Mouse (Mus musculus) hindbrain, embryonic 14.5 days (tissue): ENCODE measurements at regions not wholly inside any gene's neighbourhood (a gene's known extent, or its start where the extent isn't known, plus 50 kb on each side); places are given as distances from the start of the nearest gene placed in this dataset.

ENCODE experiments used
- ATAC-seq: fragments of 200-750 bp; cut with Nextera tagmentation; 2 replicates; pipeline ENCODE4 v1.8.0; 2017; ENCODE audit warnings: moderate number of reproducible peaks, mild to moderate bottlenecking, moderate TSS enrichment, moderate library complexity; ENCODE audit not compliant: low FRiP score
- DNase-seq: peaks from one replicate; pipeline ENCODE4 v3.0.0-alpha.2; 2015; ENCODE audit warnings: low spot score
- H3K27ac ChIP-seq: fragments of 300-500 bp; sonication (generic); 2 replicates; pipeline ENCODE4 v1.5.1; 2014; ENCODE audit warnings: mild to moderate bottlenecking, moderate library complexity
- H3K27me3 ChIP-seq: fragments of 300-500 bp; sonication (generic); 2 replicates; pipeline ENCODE4 v1.6.1; 2014; ENCODE audit warnings: mild to moderate bottlenecking, low read length, mixed read lengths; ENCODE audit not compliant: control insufficient read depth, insufficient read depth
- H3K36me3 ChIP-seq: fragments of 300-500 bp; sonication (generic); replicated peaks from 2 replicates; pipeline ENCODE4 v1.6.1; 2014; ENCODE audit not compliant: control insufficient read depth, insufficient read depth
- H3K4me1 ChIP-seq: fragments of 300-500 bp; sonication (generic); replicated peaks from 2 replicates; pipeline ENCODE4 v1.6.1; 2014; ENCODE audit warnings: antibody characterized with exemption, low read length, mixed read lengths; ENCODE audit not compliant: control insufficient read depth, insufficient read depth
- H3K4me2 ChIP-seq: fragments of 300-500 bp; sonication (generic); replicated peaks from 2 replicates; pipeline ENCODE4 v1.6.1; 2014; ENCODE audit warnings: mild to moderate bottlenecking, moderate library complexity
- H3K4me3 ChIP-seq: fragments of 300-500 bp; sonication (generic); replicated peaks from 2 replicates; pipeline ENCODE4 v1.5.1; 2014; ENCODE audit warnings: mild to moderate bottlenecking, low read length
- H3K9ac ChIP-seq: fragments of 300-500 bp; sonication (generic); 2 replicates; pipeline ENCODE4 v1.6.1; 2014
- H3K9me3 ChIP-seq: fragments of 300-500 bp; sonication (generic); 2 replicates; pipeline ENCODE4 v1.6.1; 2016; ENCODE audit warnings: low read length; ENCODE audit not compliant: control insufficient read depth
- WGBS: fragments of 180-500 bp; shearing (Covaris S2); extraction: QIAGEN DNeasy Blood & Tissue Kit; methylation state at CpG from one replicate; pipeline ENCODE4 v1.1.7; 2014; 5-methylcytosine and 5-hydroxymethylcytosine counted together

- no peaks in the 10 kb centered on the region for H3K9me3 ChIP-seq
- H3K9ac ChIP-seq, result no peak overlapping the region
- H3K27ac ChIP-seq, result no peak overlapping the region
- H3K27me3 ChIP-seq, result no peaks in the 10 kb centered on the region
- no peaks in the 10 kb centered on the region for H3K4me1 ChIP-seq
- no peak overlapping the region for H3K4me2 ChIP-seq
- H3K36me3 ChIP-seq, result no peaks in the 10 kb centered on the region
- 86% methylated on average over 5 of the region's 5 CpGs for WGBS
- no peak overlapping the region for H3K4me3 ChIP-seq
- ATAC-seq, result no peak
- DNase-seq, result no peak
Measured at GRCm38 (mm10) chr9:30242107-30242506, 184.8 kb upstream of the Snx19 start.

GRCm38 (mm10) chr9:30264533-30265168 is 162.3 kb upstream of the Snx19 start:
- Histone ChIP-seq H3K9me3 (no peaks in the 10 kb centered on the region), H3K4me1 (no peaks in the 10 kb centered on the region), H3K4me3 (no peak overlapping the region), H3K27me3 (no peaks in the 10 kb centered on the region), H3K9ac (no peak overlapping the region), H3K4me2 (peak overlapping the region; percentile 17; the same call in 1 of the 2 replicates), H3K36me3 (no peaks in the 10 kb centered on the region), H3K27ac (no peak overlapping the region)
- DNase-seq (peak; percentile 97), ATAC-seq (peak; percentile 85)
- 30% methylated on average over 11 of the region's 11 CpGs for WGBS

- WGBS, result 72% methylated on average over 5 of the region's 5 CpGs
- H3K36me3 ChIP-seq, result no peaks in the 10 kb centered on the region
- no peaks in the 10 kb centered on the region for H3K27me3 ChIP-seq
- H3K27ac ChIP-seq, result no peak overlapping the region
- ATAC-seq (no peak), DNase-seq (no peak)
- H3K4me1 ChIP-seq, result no peaks in the 10 kb centered on the region
- H3K9me3 ChIP-seq, result no peaks in the 10 kb centered on the region
- H3K4me3 ChIP-seq, result no peak overlapping the region
- no peak overlapping the region for H3K4me2 ChIP-seq
- no peak overlapping the region for H3K9ac ChIP-seq
Measured at GRCm38 (mm10) chr9:30271081-30271480, 155.8 kb upstream of the Snx19 start.

- H3K36me3 ChIP-seq, result no peaks in the 10 kb centered on the region
- ATAC-seq, result no peak
- no peak overlapping the region for H3K4me3 ChIP-seq
- DNase-seq, result no peak
- no peaks in the 10 kb centered on the region for H3K4me1 ChIP-seq
- H3K27me3 ChIP-seq, result no peaks in the 10 kb centered on the region
- no peak overlapping the region for H3K27ac ChIP-seq
- 42% methylated on average over 4 of the region's 4 CpGs for WGBS
- H3K9ac ChIP-seq, result no peak overlapping the region
- H3K9me3 ChIP-seq, result no peaks in the 10 kb centered on the region
- H3K4me2 ChIP-seq, result no peak overlapping the region
Measured at GRCm38 (mm10) chr9:30273836-30274235, 153.1 kb upstream of the Snx19 start.

GRCm38 (mm10) chr9:30278231-30278630 is 148.7 kb upstream of the Snx19 start:
- Histone ChIP-seq H3K9ac (no peak overlapping the region), H3K4me3 (no peak overlapping the region), H3K9me3 (no peaks in the 10 kb centered on the region), H3K4me1 (no peaks in the 10 kb centered on the region), H3K4me2 (no peak overlapping the region), H3K36me3 (no peaks in the 10 kb centered on the region), H3K27ac (no peak overlapping the region), H3K27me3 (no peaks in the 10 kb centered on the region)
- ATAC-seq, result no peak
- 43% methylated on average over 1 of the region's 1 CpGs for WGBS
- no peak for DNase-seq

- Histone ChIP-seq H3K9me3 (no peaks in the 10 kb centered on the region), H3K4me2 (no peak overlapping the region), H3K36me3 (no peaks in the 10 kb centered on the region), H3K9ac (no peak overlapping the region), H3K27me3 (no peaks in the 10 kb centered on the region), H3K27ac (no peak overlapping the region), H3K4me3 (no peak overlapping the region), H3K4me1 (peaks cover 16% of the 10 kb centered on the region)
- DNase-seq (no peak), ATAC-seq (no peak; the same call in 1 of the 2 replicates)
- 85% methylated on average over 12 of the region's 12 CpGs for WGBS
Measured at GRCm38 (mm10) chr9:30283080-30283770, 143.7 kb upstream of the Snx19 start.

- H3K9ac ChIP-seq, result no peak overlapping the region
- no peak overlapping the region for H3K27ac ChIP-seq
- H3K4me1 ChIP-seq, result peaks cover 16% of the 10 kb centered on the region
- no peak overlapping the region for H3K4me3 ChIP-seq
- H3K4me2 ChIP-seq, result no peak overlapping the region
- WGBS, result 61% methylated on average over 4 of the region's 4 CpGs
- DNase-seq (no peak), ATAC-seq (no peak)
- H3K27me3 ChIP-seq, result no peaks in the 10 kb centered on the region
- no peaks in the 10 kb centered on the region for H3K9me3 ChIP-seq
- H3K36me3 ChIP-seq, result no peaks in the 10 kb centered on the region
Measured at GRCm38 (mm10) chr9:30283771-30284148, 143.1 kb upstream of the Snx19 start.

- H3K4me1 ChIP-seq, result peaks cover 16% of the 10 kb centered on the region
- peak overlapping the region; percentile 5 for H3K27ac ChIP-seq
- ATAC-seq (peak; percentile 62; the same call in 1 of the 2 replicates), DNase-seq (peak; percentile 56)
- no peak overlapping the region; the same call in 1 of the 2 replicates for H3K9ac ChIP-seq
- no peak overlapping the region for H3K4me3 ChIP-seq
- no peaks in the 10 kb centered on the region for H3K36me3 ChIP-seq
- 11% methylated on average over 16 of the region's 16 CpGs for WGBS
- H3K9me3 ChIP-seq, result no peaks in the 10 kb centered on the region
- H3K4me2 ChIP-seq, result peak overlapping the region; percentile 1; the same call in 1 of the 2 replicates
- H3K27me3 ChIP-seq, result no peaks in the 10 kb centered on the region
Measured at GRCm38 (mm10) chr9:30284562-30285323, 142.2 kb upstream of the Snx19 start.

- Histone ChIP-seq H3K4me2 (no peak overlapping the region), H3K9me3 (no peaks in the 10 kb centered on the region), H3K36me3 (no peaks in the 10 kb centered on the region), H3K27ac (peak overlapping the region; percentile 5; the same call in 1 of the 2 replicates), H3K9ac (no peak overlapping the region), H3K27me3 (no peaks in the 10 kb centered on the region), H3K4me1 (peaks cover 16% of the 10 kb centered on the region), H3K4me3 (no peak overlapping the region)
- no peak for DNase-seq
- WGBS, result 23% methylated on average over 2 of the region's 2 CpGs
- ATAC-seq, result no peak
Measured at GRCm38 (mm10) chr9:30285324-30285599, 141.6 kb upstream of the Snx19 start.
